Mouse (Mus musculus) liver, postnatal 0 days (tissue): ENCODE data around the gene Cpeb3.

Experiments used
- CTCF ChIP-seq: sonication (generic); IDR thresholded peaks from 2 replicates; pipeline ENCODE4 v1.5.1; 2016; ENCODE audit warnings: antibody characterized with exemption, low read depth
- EP300 ChIP-seq: IDR thresholded peaks from 2 replicates; pipeline ENCODE4 v1.6.1; 2016; ENCODE audit warnings: antibody characterized with exemption, low read depth, mild to moderate bottlenecking

- TF ChIP-seq CTCF (no peak), EP300 (no peak)
These were observed 31.4 kb downstream of the Cpeb3 start for GRCm38 (mm10) chr19:37176879-37177462.
